Comparison of ENCODE assay signal across 27 mouse cellular contexts in the genomic region with DNA sequence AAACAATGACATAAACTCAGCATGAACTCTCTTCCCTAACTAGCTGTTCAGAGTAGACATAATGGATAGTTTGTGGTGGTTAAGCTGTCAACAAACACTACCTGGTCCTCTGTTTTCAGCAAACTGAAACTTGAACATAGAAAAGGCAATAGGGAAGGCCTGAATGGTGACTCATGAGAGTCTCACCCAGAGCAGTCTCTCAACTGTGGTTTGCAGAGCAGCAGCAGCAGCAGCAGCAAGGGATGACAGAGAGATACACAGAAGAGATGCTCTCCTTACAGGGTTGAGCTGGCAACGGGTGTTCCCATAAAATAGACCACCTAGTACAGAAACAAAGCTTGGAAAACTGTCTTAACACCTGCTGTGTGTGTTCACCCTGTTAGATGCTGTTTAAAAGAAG.
"Had no signal": no experiment of that assay in that cellular context is flagged by ENCODE, and none has a peak within 500 bp of the region (broad histone marks: within the 10 kb centered on the region; RNA-seq: fewer than 3 reads in every experiment).

No protein-coding gene starts in this region.

- H3K4me2 ChIP-seq: heart, embryonic 12.5 days; hindbrain, embryonic 12.5 days; hindbrain, embryonic 14.5 days; kidney, embryonic 15.5 days; limb, embryonic 12.5 days; liver, embryonic 11.5 days; liver, embryonic 13.5 days; liver, embryonic 15.5 days had no signal

- H3K4me3 ChIP-seq: heart, adult 2 months; heart, embryonic 12.5 days; hindbrain, embryonic 10.5 days; hindbrain, embryonic 12.5 days; kidney, embryonic 15.5 days; limb, embryonic 10.5 days; limb, embryonic 12.5 days; liver, embryonic 13.5 days; liver, embryonic 15.5 days had no signal

- H3K9ac ChIP-seq: heart, embryonic 12.5 days; hindbrain, embryonic 12.5 days; hindbrain, embryonic 14.5 days; kidney, embryonic 15.5 days; limb, embryonic 12.5 days; liver, embryonic 13.5 days; liver, embryonic 15.5 days had no signal

- DNase-seq: gastrocnemius, postnatal 14 days; gastrocnemius, postnatal 36 days; heart, adult 2 months; heart, postnatal 10 days; heart, postnatal 4 days; kidney, adult 11 months; kidney, adult 2 months; kidney, adult 9 months; kidney, postnatal 14 days; kidney, postnatal 36 days; layer of hippocampus, adult 9-11 months; layer of hippocampus, postnatal 36 days; liver; liver, embryonic 13.5 days had no signal

- ATAC-seq: hindbrain, embryonic 16.5 days; inflammation-experienced regulatory T-cells, adult 6 months; intestine, embryonic 16.5 days had no signal

- H3K4me1 ChIP-seq: heart, embryonic 12.5 days; hindbrain, embryonic 10.5 days; hindbrain, embryonic 12.5 days; kidney, embryonic 15.5 days; liver, embryonic 13.5 days; liver, embryonic 15.5 days had no signal

- H3K9me3 ChIP-seq: heart, embryonic 12.5 days; hindbrain, embryonic 10.5 days; hindbrain, embryonic 12.5 days; kidney, embryonic 15.5 days; limb, embryonic 10.5 days; limb, embryonic 12.5 days; liver, embryonic 13.5 days; liver, embryonic 15.5 days had no signal

- H3K27me3 ChIP-seq: heart, embryonic 12.5 days; hindbrain, embryonic 12.5 days; kidney, embryonic 15.5 days; limb, embryonic 12.5 days; liver, embryonic 13.5 days; liver, embryonic 15.5 days had no signal

- H3K27ac ChIP-seq: heart, adult 2 months; hindbrain, embryonic 10.5 days; hindbrain, embryonic 12.5 days; hindbrain, embryonic 14.5 days; kidney, embryonic 15.5 days; kidney, postnatal 0 days; limb, embryonic 10.5 days; limb, embryonic 12.5 days; liver, embryonic 13.5 days; liver, embryonic 15.5 days had no signal

- H3K36me3 ChIP-seq: heart, embryonic 12.5 days; kidney, embryonic 15.5 days; liver, embryonic 13.5 days; liver, embryonic 15.5 days had no signal
